Mouse (Mus musculus): ENCODE data around the gene Snx5. TPM values are rescaled to one million over a fixed set of nuclear protein-coding genes. Genes with fewer than 3 reads are reported as not detected.

Snx5 gene
- polyA plus RNA-seq, 1 experiment from 2014 or later = 55.2 TPM

DNA sequence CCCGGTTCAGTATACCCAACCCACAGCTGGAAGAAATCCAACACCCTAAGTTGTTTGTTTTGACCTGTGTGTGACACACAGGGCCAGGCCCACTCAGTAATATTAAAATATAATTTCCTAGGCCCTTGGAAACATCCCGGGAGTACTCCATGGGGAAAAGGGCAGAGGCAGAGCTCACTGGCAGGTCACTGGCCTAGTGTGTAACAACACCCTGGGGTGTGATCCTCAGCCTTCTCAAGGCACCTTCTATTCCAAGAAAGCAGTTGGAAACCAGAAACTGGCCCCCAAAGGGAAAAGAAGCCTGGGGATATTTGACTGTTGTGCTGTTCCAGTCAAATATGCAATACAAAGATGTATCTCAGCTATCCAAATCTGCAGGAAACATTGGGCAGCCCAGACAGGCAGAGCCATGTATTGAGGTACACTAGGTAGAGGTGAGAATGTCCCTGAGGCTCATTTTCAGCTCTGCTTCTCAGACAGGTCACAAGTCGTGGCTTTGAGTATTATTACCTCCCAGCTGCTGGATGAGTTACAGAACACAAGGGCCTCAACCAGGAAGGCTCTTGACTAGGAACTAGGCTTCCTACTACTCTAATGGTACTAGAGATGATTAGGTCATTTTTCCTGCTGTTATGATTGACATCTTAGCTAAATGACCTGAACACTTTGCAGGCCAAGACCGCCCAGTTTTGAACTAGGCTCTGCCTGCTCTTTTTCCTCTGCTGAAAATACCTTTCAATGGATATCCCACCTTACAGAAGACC is 21.9 kb downstream of the Snx5 start:
- Histone ChIP-seq H3K9ac (replicated peaks; ENCODE audit: low read depth, low read length) (no peak overlapping the region), H3K27ac (ENCODE audit: low read length) (no peak overlapping the region), H3K27me3 (replicated peaks; ENCODE audit: control insufficient read depth, insufficient read depth, low read length) (no peaks in the 10 kb centered on the region), H3K4me1 (replicated peaks; ENCODE audit: control insufficient read depth, insufficient read depth, low read length) (no peaks in the 10 kb centered on the region), H3K4me2 (ENCODE audit: low read length) (no peak overlapping the region), H3K36me3 (ENCODE audit: control insufficient read depth, insufficient read depth) (peaks cover 25% of the 10 kb centered on the region), H3K9me3 (ENCODE audit: control insufficient read depth, low read length) (no peaks in the 10 kb centered on the region), H3K4me3 (replicated peaks; ENCODE audit: low read length) (no peak overlapping the region)
- 48% methylated on average over 4 of the region's 4 CpGs for WGBS
- ATAC-seq = no peak

DNA sequence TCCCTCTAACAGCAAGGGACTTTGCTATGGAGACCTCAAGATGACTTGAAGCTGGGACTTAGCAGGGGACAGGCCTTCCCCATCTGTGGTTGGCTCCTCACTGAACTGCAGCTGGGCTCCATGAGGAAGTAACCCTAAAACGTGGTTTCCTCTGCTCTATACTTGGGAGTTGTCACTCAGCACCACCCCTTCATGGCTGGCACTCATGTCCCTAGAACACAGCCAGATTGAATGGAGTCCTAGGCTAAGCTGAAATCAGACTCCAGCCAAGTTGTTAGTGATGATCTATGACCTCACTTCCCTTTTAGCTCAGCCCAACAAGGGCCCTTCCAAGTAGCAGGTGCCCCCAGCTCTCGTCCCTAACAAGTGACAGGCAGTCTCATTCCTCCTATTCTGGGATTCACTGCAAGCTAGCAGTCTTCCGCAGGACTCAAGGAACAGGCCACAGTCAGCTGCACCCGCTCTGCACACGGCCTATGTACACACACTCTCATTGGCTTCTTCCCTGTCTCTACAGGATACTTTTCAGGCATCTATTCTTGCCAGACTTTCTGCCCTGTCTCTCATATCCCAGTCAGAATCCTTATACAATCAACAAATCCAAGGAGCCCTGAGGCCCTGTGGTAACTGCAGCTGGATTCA is 23.2 kb downstream of the Snx5 start:
- Histone ChIP-seq H3K9me3 (ENCODE audit: control insufficient read depth, low read length) (no peaks in the 10 kb centered on the region), H3K36me3 (ENCODE audit: control insufficient read depth, insufficient read depth) (peaks cover 19% of the 10 kb centered on the region), H3K4me2 (ENCODE audit: low read length) (no peak overlapping the region), H3K4me3 (replicated peaks; ENCODE audit: low read length) (no peak overlapping the region), H3K4me1 (replicated peaks; ENCODE audit: control insufficient read depth, insufficient read depth, low read length) (no peaks in the 10 kb centered on the region), H3K27me3 (replicated peaks; ENCODE audit: control insufficient read depth, insufficient read depth, low read length) (no peaks in the 10 kb centered on the region), H3K9ac (replicated peaks; ENCODE audit: low read depth, low read length) (no peak overlapping the region), H3K27ac (ENCODE audit: low read length) (no peak overlapping the region)
- no peak; the same call in 1 of the 2 replicates for ATAC-seq
- WGBS = 52% methylated on average over 5 of the region's 5 CpGs

DNA sequence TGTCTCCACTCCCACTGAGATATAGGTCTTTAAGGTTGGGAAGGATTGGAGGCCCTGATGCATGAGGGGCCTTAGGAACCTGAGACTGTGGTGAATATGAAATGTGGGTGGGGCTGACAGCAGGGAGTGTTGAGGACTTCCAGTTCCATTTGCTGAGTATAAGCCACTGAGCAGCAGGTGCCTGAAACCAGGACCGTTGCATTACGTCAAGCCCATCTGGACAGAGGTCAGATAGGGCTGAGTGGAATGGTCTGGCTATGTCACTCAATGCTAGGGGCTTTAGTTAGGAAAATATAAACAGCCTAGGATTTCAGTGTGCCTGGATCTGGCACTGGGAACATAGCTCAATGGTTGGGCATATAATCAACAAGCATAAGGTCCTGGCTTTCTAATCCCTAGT is 24.4 kb downstream of the Snx5 start:
- H3K36me3 ChIP-seq (ENCODE audit: control insufficient read depth, insufficient read depth) = peaks cover 17% of the 10 kb centered on the region
- H3K4me2 ChIP-seq (ENCODE audit: low read length) = no peak overlapping the region
- H3K4me1 ChIP-seq (replicated peaks; ENCODE audit: control insufficient read depth, insufficient read depth, low read length) = no peaks in the 10 kb centered on the region
- H3K9me3 ChIP-seq (ENCODE audit: control insufficient read depth, low read length) = no peaks in the 10 kb centered on the region
- H3K27ac ChIP-seq (ENCODE audit: low read length) = no peak overlapping the region
- no peak overlapping the region for H3K4me3 ChIP-seq (replicated peaks; ENCODE audit: low read length)
- no peaks in the 10 kb centered on the region for H3K27me3 ChIP-seq (replicated peaks; ENCODE audit: control insufficient read depth, insufficient read depth, low read length)
- H3K9ac ChIP-seq (replicated peaks; ENCODE audit: low read depth, low read length) = no peak overlapping the region
- 84% methylated on average over 2 of the region's 2 CpGs for WGBS
- ATAC-seq = no peak

DNA sequence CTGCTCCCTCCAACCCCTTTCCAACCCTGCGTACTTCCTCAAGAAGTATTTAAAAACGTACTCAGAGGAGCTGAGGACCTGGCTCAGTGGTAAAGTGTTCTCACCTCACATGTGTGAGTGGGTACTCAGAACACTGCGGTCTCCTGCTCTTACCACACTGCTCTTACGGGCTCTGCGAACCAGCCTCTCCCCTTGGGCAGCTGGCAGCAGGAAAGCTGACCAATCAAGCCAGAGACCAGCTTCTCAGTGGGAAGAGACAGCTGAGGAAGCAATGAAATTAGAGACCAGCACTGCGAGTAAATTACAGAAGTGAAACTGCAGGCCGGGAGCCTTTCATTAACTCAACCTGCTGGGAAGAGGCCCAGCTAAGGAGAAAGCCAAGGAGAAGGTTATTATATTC is 25.2 kb downstream of the Snx5 start:
- H3K4me2 ChIP-seq (ENCODE audit: low read length) = no peak overlapping the region
- peaks cover 11% of the 10 kb centered on the region for H3K36me3 ChIP-seq (ENCODE audit: control insufficient read depth, insufficient read depth)
- H3K9ac ChIP-seq (replicated peaks; ENCODE audit: low read depth, low read length) = no peak overlapping the region
- no peaks in the 10 kb centered on the region for H3K4me1 ChIP-seq (replicated peaks; ENCODE audit: control insufficient read depth, insufficient read depth, low read length)
- ATAC-seq = no peak
- H3K27me3 ChIP-seq (replicated peaks; ENCODE audit: control insufficient read depth, insufficient read depth, low read length) = no peaks in the 10 kb centered on the region
- no peak overlapping the region for H3K27ac ChIP-seq (ENCODE audit: low read length)
- no peak overlapping the region for H3K4me3 ChIP-seq (replicated peaks; ENCODE audit: low read length)
- no peaks in the 10 kb centered on the region for H3K9me3 ChIP-seq (ENCODE audit: control insufficient read depth, low read length)
- 72% methylated on average over 7 of the region's 7 CpGs for WGBS

DNA sequence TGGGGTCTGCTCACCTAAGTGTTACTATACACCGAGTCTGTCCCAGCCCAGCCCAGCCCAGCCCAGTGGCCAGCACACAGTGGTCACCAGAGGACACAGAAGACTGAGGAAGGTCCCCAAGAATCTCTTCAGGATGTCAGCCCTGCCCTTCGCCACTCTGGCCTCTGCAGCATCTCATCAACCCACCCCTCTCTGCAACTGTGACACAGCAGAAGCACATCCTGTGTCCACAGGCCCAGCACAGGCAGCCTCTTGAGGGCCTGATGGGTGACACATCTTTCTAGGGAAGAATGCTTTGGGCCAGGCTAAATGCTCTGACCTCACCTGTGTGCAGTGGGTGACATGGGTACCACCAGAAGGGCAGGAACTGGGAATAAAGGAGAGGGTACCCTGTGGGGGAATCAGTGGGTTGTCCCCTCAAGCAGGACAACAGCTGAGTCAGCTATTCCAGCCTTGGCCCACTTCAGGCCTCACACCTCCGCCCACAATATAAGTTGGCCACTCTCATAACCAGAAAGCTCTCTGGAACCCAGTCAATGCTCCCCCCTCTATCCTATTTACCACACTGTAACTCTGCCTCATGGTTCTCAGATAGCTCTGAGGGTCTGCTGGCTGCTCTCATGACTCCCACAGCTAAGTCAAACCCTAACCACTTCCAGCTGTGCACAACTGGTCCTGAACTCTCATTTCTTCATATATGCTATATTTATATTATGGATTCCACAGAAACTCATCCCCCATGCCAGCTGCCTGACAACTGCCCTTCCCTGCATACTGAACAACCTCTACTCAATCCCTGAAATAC is 30.4 kb downstream of the Snx5 start:
- H3K27ac ChIP-seq (ENCODE audit: low read length) = no peak overlapping the region
- H3K27me3 ChIP-seq (replicated peaks; ENCODE audit: control insufficient read depth, insufficient read depth, low read length) = no peaks in the 10 kb centered on the region
- no peak overlapping the region for H3K4me3 ChIP-seq (replicated peaks; ENCODE audit: low read length)
- 83% methylated on average over 3 of the region's 3 CpGs for WGBS
- no peak overlapping the region for H3K9ac ChIP-seq (replicated peaks; ENCODE audit: low read depth, low read length)
- no peaks in the 10 kb centered on the region for H3K36me3 ChIP-seq (ENCODE audit: control insufficient read depth, insufficient read depth)
- no peak overlapping the region for H3K4me2 ChIP-seq (ENCODE audit: low read length)
- H3K4me1 ChIP-seq (replicated peaks; ENCODE audit: control insufficient read depth, insufficient read depth, low read length) = no peaks in the 10 kb centered on the region
- ATAC-seq = no peak
- no peaks in the 10 kb centered on the region for H3K9me3 ChIP-seq (ENCODE audit: control insufficient read depth, low read length)

DNA sequence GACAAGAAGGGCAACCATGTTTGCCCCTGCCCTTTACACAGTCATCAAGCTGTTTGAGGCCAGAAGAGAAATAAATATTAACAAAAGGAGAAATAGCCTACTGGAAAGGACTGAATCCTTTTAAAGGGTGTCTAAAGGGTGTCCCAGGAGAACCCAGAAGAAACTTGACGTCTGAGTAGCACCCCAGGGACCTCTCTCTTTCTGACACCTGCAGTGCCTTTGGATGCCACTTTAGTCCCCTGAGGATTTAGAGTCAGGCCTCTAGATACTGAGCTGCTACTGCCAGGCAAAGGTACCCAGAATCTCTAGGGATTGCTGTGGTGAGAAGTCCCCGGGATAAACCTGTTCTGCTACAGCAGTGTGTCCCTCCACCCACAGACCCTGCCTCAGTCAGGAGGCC is 31.4 kb downstream of the Snx5 start:
- Histone ChIP-seq H3K4me3 (replicated peaks; ENCODE audit: low read length) (no peak overlapping the region), H3K9me3 (ENCODE audit: control insufficient read depth, low read length) (no peaks in the 10 kb centered on the region), H3K4me1 (replicated peaks; ENCODE audit: control insufficient read depth, insufficient read depth, low read length) (no peaks in the 10 kb centered on the region), H3K9ac (replicated peaks; ENCODE audit: low read depth, low read length) (no peak overlapping the region), H3K27ac (ENCODE audit: low read length) (no peak overlapping the region), H3K36me3 (ENCODE audit: control insufficient read depth, insufficient read depth) (no peaks in the 10 kb centered on the region), H3K4me2 (ENCODE audit: low read length) (no peak overlapping the region), H3K27me3 (replicated peaks; ENCODE audit: control insufficient read depth, insufficient read depth, low read length) (no peaks in the 10 kb centered on the region)
- 60% methylated on average over 2 of the region's 2 CpGs for WGBS
- no peak for ATAC-seq

DNA sequence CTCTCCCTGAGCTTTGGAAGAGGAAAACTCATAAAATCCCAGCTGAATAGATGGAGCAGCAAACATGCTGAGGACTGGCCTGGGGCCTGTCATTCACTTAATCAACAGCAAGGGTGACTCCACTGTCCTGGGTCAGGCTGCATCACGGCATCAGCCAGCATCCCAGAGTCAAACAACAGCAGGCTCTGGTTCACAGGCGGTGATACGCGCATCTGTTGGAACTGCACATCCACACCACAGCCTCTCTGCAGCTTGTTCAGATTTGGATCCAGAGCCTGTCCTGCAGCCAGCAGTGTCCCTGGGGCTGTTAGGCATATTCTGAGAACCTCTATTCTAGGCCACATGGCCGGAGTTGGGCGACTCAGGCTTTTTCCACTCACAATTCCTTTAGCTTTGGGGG is 32.4 kb downstream of the Snx5 start:
- Histone ChIP-seq H3K4me3 (replicated peaks; ENCODE audit: low read length) (no peak overlapping the region), H3K27ac (ENCODE audit: low read length) (no peak overlapping the region), H3K9me3 (ENCODE audit: control insufficient read depth, low read length) (no peaks in the 10 kb centered on the region), H3K9ac (replicated peaks; ENCODE audit: low read depth, low read length) (no peak overlapping the region), H3K27me3 (replicated peaks; ENCODE audit: control insufficient read depth, insufficient read depth, low read length) (no peaks in the 10 kb centered on the region), H3K4me2 (ENCODE audit: low read length) (no peak overlapping the region), H3K36me3 (ENCODE audit: control insufficient read depth, insufficient read depth) (no peaks in the 10 kb centered on the region), H3K4me1 (replicated peaks; ENCODE audit: control insufficient read depth, insufficient read depth, low read length) (no peaks in the 10 kb centered on the region)
- no peak for ATAC-seq
- 81% methylated on average over 6 of the region's 6 CpGs for WGBS

DNA sequence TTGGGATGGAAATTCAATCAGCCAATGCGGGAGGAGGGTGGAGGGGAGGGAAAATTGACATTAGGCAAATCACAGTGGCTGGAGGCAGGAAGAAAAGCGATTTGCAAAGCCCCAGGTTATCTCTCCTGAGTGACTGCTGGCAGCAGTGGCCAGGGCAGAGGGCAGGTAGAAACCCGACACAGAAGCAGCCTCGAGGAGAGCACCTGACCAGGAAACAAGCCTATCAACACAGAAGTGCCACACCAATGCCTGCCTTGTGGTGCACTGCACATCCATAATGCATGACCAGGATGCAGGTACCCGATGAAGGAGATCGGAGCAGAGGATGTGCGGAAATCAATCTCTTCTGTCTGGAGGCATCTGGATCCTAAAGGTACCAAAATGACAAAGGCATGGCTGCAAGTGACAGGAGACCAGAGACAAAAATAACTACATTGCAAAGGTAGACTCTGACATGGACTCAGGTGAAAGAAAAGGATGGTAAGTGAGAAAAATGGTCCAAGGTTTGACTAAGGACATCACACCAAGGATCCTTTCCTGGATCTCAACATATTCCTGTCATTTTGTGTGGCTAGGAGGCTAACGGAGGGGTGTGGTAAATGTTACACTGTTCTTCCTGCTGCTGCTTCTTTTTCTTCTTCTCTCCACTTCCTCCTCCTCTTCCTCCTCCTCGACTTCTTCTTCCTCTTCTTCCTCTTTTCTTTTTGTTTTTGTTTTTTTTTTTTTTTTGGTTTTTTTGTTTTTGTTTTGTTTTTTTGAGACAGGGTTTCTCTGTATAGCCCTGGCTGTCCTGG is 33.7 kb downstream of the Snx5 start:
- 70% methylated on average over 9 of the region's 9 CpGs for WGBS
- Histone ChIP-seq H3K27me3 (replicated peaks; ENCODE audit: control insufficient read depth, insufficient read depth, low read length) (no peaks in the 10 kb centered on the region), H3K9ac (replicated peaks; ENCODE audit: low read depth, low read length) (no peak overlapping the region), H3K4me2 (ENCODE audit: low read length) (no peak overlapping the region), H3K4me3 (replicated peaks; ENCODE audit: low read length) (no peak overlapping the region), H3K27ac (ENCODE audit: low read length) (no peak overlapping the region), H3K36me3 (ENCODE audit: control insufficient read depth, insufficient read depth) (no peaks in the 10 kb centered on the region), H3K9me3 (ENCODE audit: control insufficient read depth, low read length) (no peaks in the 10 kb centered on the region), H3K4me1 (replicated peaks; ENCODE audit: control insufficient read depth, insufficient read depth, low read length) (no peaks in the 10 kb centered on the region)
- no peak for ATAC-seq

DNA sequence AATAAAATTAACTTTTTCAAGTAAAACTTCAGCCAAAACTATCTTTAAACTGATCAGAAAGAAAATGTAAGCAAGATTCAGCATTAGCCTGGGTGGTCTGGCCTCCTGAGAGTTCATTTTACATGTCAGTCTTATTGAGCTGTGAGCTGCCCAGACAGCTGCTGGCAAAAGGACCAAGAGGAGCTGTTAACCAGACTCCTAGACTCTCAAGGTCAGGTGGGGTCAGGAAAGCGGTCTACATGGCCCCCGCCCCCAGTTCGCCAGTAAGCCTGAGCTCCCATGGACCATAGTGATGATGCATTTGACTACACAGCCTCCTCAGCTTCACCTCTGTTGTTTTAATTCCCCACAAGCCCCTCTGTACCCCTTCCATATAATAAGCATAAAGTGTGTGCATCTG is 34.9 kb downstream of the Snx5 start:
- WGBS = 81% methylated on average over 3 of the region's 3 CpGs
- Histone ChIP-seq H3K27ac (ENCODE audit: low read length) (no peak overlapping the region), H3K4me3 (replicated peaks; ENCODE audit: low read length) (no peak overlapping the region), H3K9me3 (ENCODE audit: control insufficient read depth, low read length) (no peaks in the 10 kb centered on the region), H3K4me2 (ENCODE audit: low read length) (no peak overlapping the region), H3K36me3 (ENCODE audit: control insufficient read depth, insufficient read depth) (no peaks in the 10 kb centered on the region), H3K9ac (replicated peaks; ENCODE audit: low read depth, low read length) (no peak overlapping the region), H3K4me1 (replicated peaks; ENCODE audit: control insufficient read depth, insufficient read depth, low read length) (no peaks in the 10 kb centered on the region), H3K27me3 (replicated peaks; ENCODE audit: control insufficient read depth, insufficient read depth, low read length) (no peaks in the 10 kb centered on the region)
- ATAC-seq = no peak
